Mouse (Mus musculus): ENCODE measurements at regions not wholly inside any gene's neighbourhood (a gene's known extent, or its start where the extent isn't known, plus 50 kb on each side); places are given as distances from the start of the nearest gene placed in this dataset.

GRCm38 (mm10) chr15:63558691-63559090 lies 286.3 kb downstream of the Gsdmc2 start:
- no peaks in the 10 kb centered on the region for H3K4me1 ChIP-seq (ENCODE audit: control insufficient read depth in 1 of 2, insufficient read depth in 2 of 2, low read length in 2 of 2)
- no peak overlapping the region for H3K9ac ChIP-seq (ENCODE audit: control insufficient read depth, low read depth, low read length, poor library complexity, severe bottlenecking)
- no peak for DNase-seq (ENCODE audit: low read depth, low spot score)
- H3K27ac ChIP-seq (ENCODE audit: control insufficient read depth, low read depth, low read length), result no peak overlapping the region
- no peak overlapping the region for H3K4me3 ChIP-seq (ENCODE audit: control insufficient read depth in 1 of 2, insufficient read depth in 1 of 2, low read depth in 2 of 2, low read length in 2 of 2)
- H3K36me3 ChIP-seq (ENCODE audit: control insufficient read depth in 1 of 2, insufficient read depth in 2 of 2, low read length in 2 of 2), result no peaks in the 10 kb centered on the region
- H3K27me3 ChIP-seq (ENCODE audit: control insufficient read depth in 1 of 2, insufficient read depth in 2 of 2, low read length in 2 of 2), result no peaks in the 10 kb centered on the region
- TF ChIP-seq RAD21 (IDR thresholded peaks at IDR 0.05; ENCODE audit: low read depth, low read length) (no peak), NRF1 (IDR thresholded peaks at IDR 0.05; ENCODE audit: insufficient read depth, low read depth, low read length, poor library complexity, severe bottlenecking) (no peak), TBP (IDR thresholded peaks at IDR 0.05; ENCODE audit: low read depth, low read length) (no peak), MAFK (IDR thresholded peaks at IDR 0.05; ENCODE audit: borderline replicate concordance, low read depth, low read length) (no peak), UBTF (IDR thresholded peaks at IDR 0.05; ENCODE audit: borderline replicate concordance, insufficient read depth, low read depth, low read length) (no peak), RCOR1 (IDR thresholded peaks at IDR 0.05; ENCODE audit: low read depth, low read length) (no peak), ZNF384 (IDR thresholded peaks at IDR 0.05; ENCODE audit: low read depth, low read length) (no peak), ZC3H11A (IDR thresholded peaks at IDR 0.05; ENCODE audit: low read depth, low read length) (no peak)
- peaks cover 2% of the 10 kb centered on the region; the same call in 1 of the 2 replicates for H3K9me3 ChIP-seq (replicated peaks; ENCODE audit: insufficient read depth, low read length)
- H3K79me2 ChIP-seq (ENCODE audit: control insufficient read depth, insufficient read depth, low read length, poor library complexity), result no peaks in the 10 kb centered on the region

- no peak overlapping the region for H3K27ac ChIP-seq (ENCODE audit: control insufficient read depth, low read depth, low read length)
- H3K27me3 ChIP-seq (ENCODE audit: control insufficient read depth in 1 of 2, insufficient read depth in 2 of 2, low read length in 2 of 2), result no peaks in the 10 kb centered on the region
- H3K9ac ChIP-seq (ENCODE audit: control insufficient read depth, low read depth, low read length, poor library complexity, severe bottlenecking), result no peak overlapping the region
- no peak overlapping the region for H3K4me3 ChIP-seq (ENCODE audit: control insufficient read depth in 1 of 2, insufficient read depth in 1 of 2, low read depth in 2 of 2, low read length in 2 of 2)
- no peak for DNase-seq (ENCODE audit: low read depth, low spot score)
- no peaks in the 10 kb centered on the region for H3K36me3 ChIP-seq (ENCODE audit: control insufficient read depth in 1 of 2, insufficient read depth in 2 of 2, low read length in 2 of 2)
- no peaks in the 10 kb centered on the region for H3K79me2 ChIP-seq (ENCODE audit: control insufficient read depth, insufficient read depth, low read length, poor library complexity)
- TF ChIP-seq NRF1 (IDR thresholded peaks at IDR 0.05; ENCODE audit: insufficient read depth, low read depth, low read length, poor library complexity, severe bottlenecking) (no peak), JUND (IDR thresholded peaks at IDR 0.05; ENCODE audit: low read depth, low read length) (no peak), EP300 (IDR thresholded peaks at IDR 0.05; ENCODE audit: low read depth in 1 of 2, low read length in 2 of 2) (no peak), USF2 (IDR thresholded peaks at IDR 0.05; ENCODE audit: borderline replicate concordance in 1 of 2, insufficient read depth in 1 of 2, low read depth in 1 of 2, low read length in 2 of 2) (no peak), NELFE (IDR thresholded peaks at IDR 0.05; ENCODE audit: low read depth, low read length) (no peak), MXI1 (IDR thresholded peaks at IDR 0.05; ENCODE audit: low read depth, low read length) (no peak), TAL1 (IDR thresholded peaks at IDR 0.05; ENCODE audit: low read length) (no peak), E2F4 (IDR thresholded peaks at IDR 0.05; ENCODE audit: borderline replicate concordance, low read depth, low read length) (no peak), KAT2A (conservative IDR thresholded peaks at IDR 0.05; ENCODE audit: low read depth, low read length) (no peak), MYC (IDR thresholded peaks at IDR 0.05; ENCODE audit: low read depth, low read length) (no peak), MAZ (IDR thresholded peaks at IDR 0.05; ENCODE audit: low read depth, low read length) (no peak)
- H3K4me1 ChIP-seq (ENCODE audit: control insufficient read depth in 1 of 2, insufficient read depth in 2 of 2, low read length in 2 of 2), result no peaks in the 10 kb centered on the region
- peaks cover 2% of the 10 kb centered on the region; the same call in 1 of the 2 replicates for H3K9me3 ChIP-seq (replicated peaks; ENCODE audit: insufficient read depth, low read length)
These were observed 287.2 kb downstream of the Gsdmc2 start for GRCm38 (mm10) chr15:63557816-63558215.
